ENCODE assay signal across 21 mouse cellular contexts in the genomic region with DNA sequence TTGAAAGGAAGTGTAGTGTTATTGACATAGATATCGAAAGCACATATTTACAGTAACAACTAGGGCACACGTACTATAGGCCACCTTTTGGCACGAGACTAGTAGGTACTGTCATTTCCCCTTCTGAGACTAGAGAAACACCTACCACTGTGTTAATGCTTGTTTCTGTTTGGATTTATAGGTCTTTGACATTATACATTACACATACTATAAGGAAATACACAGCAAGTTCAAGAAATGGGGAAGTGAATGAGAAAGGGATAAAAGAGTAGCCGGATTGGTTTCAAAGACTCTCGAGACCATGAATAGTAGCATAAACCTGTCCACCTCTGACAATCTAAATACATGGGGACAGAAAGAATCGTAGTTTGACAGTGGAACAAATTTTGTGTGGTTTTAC.
"Had no signal": no experiment of that assay in that cellular context is flagged by ENCODE, and none has a peak within 500 bp of the region (broad histone marks: within the 10 kb centered on the region; RNA-seq: fewer than 3 reads in every experiment).

No protein-coding gene starts in this region.

- H3K36me3 ChIP-seq: liver, embryonic 15.5 days; lung, embryonic 15.5 days; midbrain, embryonic 13.5 days; midbrain, embryonic 15.5 days; neural tube, embryonic 13.5 days; neural tube, embryonic 15.5 days; stomach, embryonic 15.5 days had no signal

- DNase-seq: liver, postnatal 0 days; lung, adult 2 months; lung, postnatal 14 days; lung, postnatal 36 days; retina, postnatal 1 day; right cerebral cortex, adult 18-20 months; right cerebral cortex, postnatal 25 days; right cerebral cortex, postnatal 4 days; spleen, adult 18-20 months; thymus, adult 18-20 months; thymus, postnatal 14 days; thymus, postnatal 36 days had no signal

- ATAC-seq: liver, postnatal 0 days; lung, postnatal 0 days; midbrain, embryonic 13.5 days; midbrain, embryonic 15.5 days had no signal

- H3K27me3 ChIP-seq: liver, embryonic 15.5 days; lung, embryonic 15.5 days; megakaryocyte, embryonic 14.5 days; midbrain, embryonic 13.5 days; midbrain, embryonic 15.5 days; neural tube, embryonic 13.5 days; neural tube, embryonic 15.5 days; stomach, embryonic 15.5 days had no signal
